Mouse (Mus musculus): Measurements from ENCODE around the gene Vwf.

DNA sequence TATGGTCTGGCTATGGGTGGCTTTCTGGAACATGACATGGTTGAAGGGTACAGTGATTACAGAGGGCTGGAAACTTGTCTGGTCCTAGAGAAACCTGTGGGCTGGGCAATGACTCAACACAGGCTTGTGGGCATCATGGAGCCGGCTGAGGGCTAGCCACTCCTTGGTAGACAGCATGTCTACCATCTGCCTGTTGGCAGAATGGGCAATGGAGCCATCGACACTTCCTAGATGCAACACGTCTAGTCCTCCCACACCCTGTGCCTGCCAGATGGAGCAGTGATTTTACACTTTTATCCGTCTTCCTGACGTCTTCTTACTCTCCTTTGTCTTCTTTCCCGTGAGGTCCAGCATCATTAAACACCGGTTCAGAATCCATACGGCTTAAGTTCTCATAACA is 94.6 kb downstream of the Vwf start:
- TF ChIP-seq POLR2A (IDR thresholded peaks at IDR 0.05; ENCODE audit: extremely low read depth, insufficient read depth, low read length), result no peak
- TF ChIP-seq CTCF (IDR thresholded peaks at IDR 0.05; ENCODE audit: low read depth, low read length), result no peak
